Mouse (Mus musculus) forebrain, embryonic 15.5 days (tissue): ENCODE measurements around the gene Sult2b1. TPM values are rescaled to one million over a fixed set of nuclear protein-coding genes. Genes with fewer than 3 reads are reported as not detected.

ENCODE experiments used
- polyA plus RNA-seq: library from polyadenylated mRNA; unstranded; fragments of >200 nt; fragmentation: Nextera tagmentation; extraction: Ambion mirVana; gene quantifications from 2 replicates; pipeline ENCODE4 v1.2.1, GENCODE M21; 2015

The Sult2b1 gene
- polyA plus RNA-seq, 1 experiment from 2014 or later: 7.6 TPM

Other genes with a start within 250 kb of the Sult2b1 start
- not detected in 2 replicates for gene Hsd17b14, start 229.8 kb downstream of the Sult2b1 start, polyA plus RNA-seq
- 21.6 and 23.3 TPM in 2 replicates for gene Bcat2, start 214.5 kb downstream of the Sult2b1 start, polyA plus RNA-seq
- not detected in 2 replicates for gene Fgf21, start 169.2 kb downstream of the Sult2b1 start, polyA plus RNA-seq
- gene Fut1, start 167.4 kb downstream of the Sult2b1 start, polyA plus RNA-seq: not detected in 2 replicates
- gene Izumo1, start 162.9 kb downstream of the Sult2b1 start, polyA plus RNA-seq: 0.17 TPM in 1 of 2 replicates, not detected in the other
- gene Rasip1, start 157.2 kb downstream of the Sult2b1 start, polyA plus RNA-seq: 15.5 and 16.6 TPM in 2 replicates
- gene Mamstr, start 144.7 kb downstream of the Sult2b1 start, polyA plus RNA-seq: 2.5 and 2.7 TPM in 2 replicates
- 0.31 TPM in 1 of 2 replicates, not detected in the other for gene Fut2, start 118.3 kb downstream of the Sult2b1 start, polyA plus RNA-seq
- 0.29 and 0.45 TPM in 2 replicates for gene Ntn5, start 100.6 kb downstream of the Sult2b1 start, polyA plus RNA-seq
- 0.14 TPM in 1 of 2 replicates, not detected in the other for gene Sec1, start 90.3 kb downstream of the Sult2b1 start, polyA plus RNA-seq
- gene Car11, start 84.8 kb downstream of the Sult2b1 start, polyA plus RNA-seq: 39.0 and 39.8 TPM in 2 replicates
- gene Dbp, start 79.6 kb downstream of the Sult2b1 start, polyA plus RNA-seq: 3.6 and 4.1 TPM in 2 replicates
- gene Rpl18, start 69.2 kb downstream of the Sult2b1 start, polyA plus RNA-seq: 633 and 683 TPM in 2 replicates
- 29.0 and 30.2 TPM in 2 replicates for gene Sphk2, start 66.7 kb downstream of the Sult2b1 start, polyA plus RNA-seq
- 0.37 and 1.0 TPM in 2 replicates for gene Fam83e, start 63.5 kb downstream of the Sult2b1 start, polyA plus RNA-seq
- gene Spaca4, start 58.9 kb downstream of the Sult2b1 start, polyA plus RNA-seq: not detected in 2 replicates
- 21.7 and 22.9 TPM in 2 replicates for gene Lmtk3, start 931 bp downstream of the Sult2b1 start, polyA plus RNA-seq
- 376 and 383 TPM in 2 replicates for gene Cyth2, start 29.9 kb upstream of the Sult2b1 start, polyA plus RNA-seq
- gene Kcnj14, start 40.1 kb upstream of the Sult2b1 start, polyA plus RNA-seq: 0.55 and 0.98 TPM in 2 replicates
- gene Grwd1, start 46.3 kb upstream of the Sult2b1 start, polyA plus RNA-seq: 46.8 and 46.9 TPM in 2 replicates
- gene Kdelr1, start 88.1 kb upstream of the Sult2b1 start, polyA plus RNA-seq: 33.3 and 38.3 TPM in 2 replicates
- 0.84 and 0.92 TPM in 2 replicates for gene Grin2d, start 93.7 kb upstream of the Sult2b1 start, polyA plus RNA-seq
- 0.33 TPM in 1 of 2 replicates, not detected in the other for gene Syngr4, start 112.0 kb upstream of the Sult2b1 start, polyA plus RNA-seq
- gene Tmem143, start 112.3 kb upstream of the Sult2b1 start, polyA plus RNA-seq: 4.8 and 5.7 TPM in 2 replicates
- gene Emp3, start 136.7 kb upstream of the Sult2b1 start, polyA plus RNA-seq: 17.2 and 18.5 TPM in 2 replicates
- gene Ccdc114, start 139.4 kb upstream of the Sult2b1 start, polyA plus RNA-seq: 2.5 and 4.9 TPM in 2 replicates
- gene Abcc6, start 245.6 kb upstream of the Sult2b1 start, polyA plus RNA-seq: 0.27 TPM in 2 replicates
- 42.2 and 42.4 TPM in 2 replicates for gene Nomo1, start 249.0 kb upstream of the Sult2b1 start, polyA plus RNA-seq